In genomic region chr5:67802174-67803030, GRCm38 (mm10) we compare ENCODE assay signal across 8 mouse cellular contexts. TPM values are rescaled to one million over a fixed set of nuclear protein-coding genes. Genes with fewer than 3 reads are reported as not detected.
A peak's percentile ranks its signal among the peaks of the same experiment; 100 is the strongest.
DNase-seq lines count a peak whose midpoint lies in the region; ATAC-seq lines count a peak whose summit lies in the region.

No protein-coding gene starts in this region.

- DNase-seq in adrenal gland, adult 2 months: peak; percentile 33
- DNase-seq in adrenal gland, postnatal 4 days (ENCODE audit: low spot score in 2 of 2): no peak
- DNase-seq in midbrain, embryonic 14.5 days: peak; percentile 35
- peak; percentile 55 to 75 for DNase-seq in left cerebral cortex, adult 9 months (ENCODE audit: low spot score in 2 of 2)
- peak; percentile 48 for DNase-seq in right cerebral cortex, postnatal 25 days
- DNase-seq in B cell, adult 2 months: no peak
- no peak for DNase-seq in heart, postnatal 4 days

- ATAC-seq in midbrain, embryonic 14.5 days (ENCODE audit: low FRiP score, low TSS enrichment): no peak
- no peak for ATAC-seq in midbrain, embryonic 13.5 days

- 0 out of 2 replicates have a peak, but pooled peaks cover 3% of the 10 kb centered on the region for H3K4me1 ChIP-seq in midbrain, embryonic 14.5 days (ENCODE audit: control insufficient read depth, insufficient read depth, low read length)
- peaks cover 9% of the 10 kb centered on the region for H3K4me1 ChIP-seq in midbrain, embryonic 13.5 days (replicated peaks)

- no peak overlapping the region for H3K4me3 ChIP-seq in midbrain, embryonic 14.5 days (replicated peaks; ENCODE audit: low read depth, low read length)
- no peak overlapping the region for H3K4me3 ChIP-seq in midbrain, embryonic 13.5 days (replicated peaks)

- H3K9me3 ChIP-seq in midbrain, embryonic 14.5 days (ENCODE audit: control insufficient read depth, low read length): no peaks in the 10 kb centered on the region
- H3K9me3 ChIP-seq in midbrain, embryonic 13.5 days: no peaks in the 10 kb centered on the region

- no peak overlapping the region for H3K4me2 ChIP-seq in midbrain, embryonic 14.5 days (ENCODE audit: low read length)
- no peak overlapping the region for H3K4me2 ChIP-seq in midbrain, embryonic 13.5 days (replicated peaks)

- H3K27ac ChIP-seq in midbrain, embryonic 14.5 days (replicated peaks; ENCODE audit: low read depth, low read length): no peak overlapping the region
- H3K27ac ChIP-seq in midbrain, embryonic 13.5 days: no peak overlapping the region

- no peaks in the 10 kb centered on the region for H3K27me3 ChIP-seq in midbrain, embryonic 14.5 days (ENCODE audit: control insufficient read depth, insufficient read depth, low read length)
- H3K27me3 ChIP-seq in midbrain, embryonic 13.5 days: no peaks in the 10 kb centered on the region

- H3K9ac ChIP-seq in midbrain, embryonic 14.5 days (replicated peaks; ENCODE audit: low read length): no peak overlapping the region
- no peak overlapping the region for H3K9ac ChIP-seq in midbrain, embryonic 13.5 days (replicated peaks)

- no peaks in the 10 kb centered on the region for H3K36me3 ChIP-seq in midbrain, embryonic 14.5 days (ENCODE audit: control insufficient read depth, insufficient read depth, low read length)
- H3K36me3 ChIP-seq in midbrain, embryonic 13.5 days: peaks cover 9% of the 10 kb centered on the region

- WGBS in midbrain, embryonic 14.5 days: 92% methylated on average over 17 of the region's 17 CpGs
- WGBS in midbrain, embryonic 13.5 days: 91% methylated on average over 17 of the region's 17 CpGs

RNA-seq across cellular contexts. Expression of gene Atp8a1, which starts 44.8 kb away (rescaled TPM):
- total RNA-seq in adrenal gland, adult 2 months (2021): 10 to 100 TPM; 17.0 to 23.5 TPM
- 77.8 and 92.0 TPM in 2 replicates for polyA plus RNA-seq in adrenal gland, adult 2 months (2012; rRNA removed)
- 10 to 100 TPM; 21.8 to 22.4 TPM for total RNA-seq in adrenal gland, postnatal 4 days (2021)
- 42.0 and 54.7 TPM in 2 replicates for polyA plus RNA-seq in midbrain, embryonic 14.5 days (2014; fragmentation: Nextera tagmentation; extraction: Ambion mirVana)
- 36.4 and 38.5 TPM in 2 replicates for polyA plus RNA-seq in midbrain, embryonic 13.5 days (2015; fragmentation: Nextera tagmentation; extraction: Ambion mirVana)
- total RNA-seq in heart, postnatal 4 days (2021): 10 to 100 TPM; 16.3 to 19.4 TPM

Comparison
In these comparisons a context has a peak if more than half of its experiments do, and no peak if none do; other contexts are left out.
1. DNase-seq: peak in adrenal gland, adult 2 months (single experiment), midbrain, embryonic 14.5 days (single experiment), left cerebral cortex, adult 9 months (2 of 2) and right cerebral cortex, postnatal 25 days (single experiment); none in adrenal gland, postnatal 4 days (0 of 2), B cell, adult 2 months (0 of 2) and heart, postnatal 4 days (single experiment).